Mouse (Mus musculus) right cerebral cortex, postnatal 36 days (tissue): ENCODE measurements around the gene Kdm4b.

Experiments
- DNase-seq, 2 experiments: peaks; one replicate each; pipeline ENCODE4 v3.0.0; 2022; ENCODE audit warnings: low spot score in 2 of 2, mixed read lengths in 1 of 2

Gene Kdm4b

DNA sequence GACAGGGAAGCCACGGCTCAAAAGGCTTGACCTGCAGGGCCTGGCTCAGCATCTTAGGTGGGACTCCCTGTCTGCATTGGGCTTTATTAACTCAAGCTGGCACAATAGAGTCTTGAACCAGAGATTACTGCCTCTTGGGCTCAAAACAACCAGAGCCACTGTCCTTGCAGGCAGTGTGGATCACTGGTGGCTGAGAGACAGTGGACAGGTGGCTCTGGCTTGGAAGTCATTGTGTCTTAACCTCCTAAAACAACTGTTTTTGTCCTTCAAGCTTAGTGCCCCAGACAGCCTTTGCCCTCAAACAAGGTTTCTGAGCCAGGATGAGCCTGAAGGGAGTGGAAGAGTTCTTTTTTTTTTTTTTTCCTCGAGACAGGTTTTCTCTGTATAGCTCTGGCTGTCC is 19.5 kb downstream of the Kdm4b start:
- DNase-seq, result no peak

DNA sequence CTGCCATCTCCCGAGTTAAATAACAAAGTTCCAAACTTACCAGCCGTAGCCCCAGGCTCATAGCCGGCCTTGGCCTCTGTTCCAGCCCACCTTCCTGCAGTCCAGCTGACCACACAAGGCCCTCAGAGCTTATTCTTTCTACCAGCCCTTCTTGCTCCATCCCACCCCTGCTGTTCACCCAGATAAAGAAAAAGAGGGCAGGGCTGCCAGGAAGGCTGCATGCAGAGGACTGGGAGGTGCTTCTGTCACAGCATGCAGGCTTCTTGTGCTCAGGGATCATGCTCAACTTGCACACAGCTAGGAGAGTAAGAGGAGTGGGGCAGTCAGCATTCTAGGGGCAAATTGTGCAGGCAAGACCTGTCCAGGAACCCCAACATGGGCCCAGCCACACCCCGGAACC is 22.3 kb downstream of the Kdm4b start:
- no peak for DNase-seq

DNA sequence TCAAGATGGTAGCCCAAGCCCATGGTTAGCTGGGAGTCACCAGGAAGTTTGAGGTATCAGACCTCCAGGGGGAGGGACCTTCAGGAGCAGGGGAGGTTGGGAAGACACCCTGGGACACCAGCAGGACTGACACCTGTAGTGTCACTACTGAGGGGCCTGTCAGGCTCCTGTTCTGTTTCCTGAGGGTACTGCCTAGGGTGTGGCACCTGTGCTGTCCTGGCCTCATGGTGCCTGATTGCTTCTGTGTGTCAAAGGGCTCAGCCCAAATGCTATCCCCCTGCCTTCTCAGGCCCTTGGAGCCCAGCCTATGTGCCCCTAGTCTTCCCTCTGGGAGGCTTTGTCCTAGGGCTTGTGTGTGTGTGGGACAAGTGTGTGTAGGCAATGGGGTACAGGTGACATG is 22.7 kb downstream of the Kdm4b start:
- DNase-seq, result no peak

DNA sequence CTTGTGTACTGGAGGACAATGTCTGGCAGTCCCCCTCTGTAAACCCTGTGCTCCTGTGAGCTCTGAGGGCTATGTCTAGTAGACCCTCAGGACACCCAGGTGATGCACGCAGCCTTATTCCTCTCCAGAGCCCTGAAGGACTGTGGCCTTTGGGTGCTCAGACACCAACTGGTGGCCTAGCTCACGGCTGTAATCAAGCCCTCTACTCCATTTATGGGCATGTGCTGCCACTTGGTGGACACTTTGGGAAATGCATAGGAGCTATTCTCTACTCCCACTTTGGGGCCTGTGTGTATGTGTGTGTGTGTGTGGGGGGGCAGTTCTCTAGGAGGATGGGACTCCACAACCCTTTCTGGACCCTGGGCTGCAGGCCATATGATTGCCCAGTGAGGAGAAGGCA is 24.8 kb downstream of the Kdm4b start:
- DNase-seq, result no peak

DNA sequence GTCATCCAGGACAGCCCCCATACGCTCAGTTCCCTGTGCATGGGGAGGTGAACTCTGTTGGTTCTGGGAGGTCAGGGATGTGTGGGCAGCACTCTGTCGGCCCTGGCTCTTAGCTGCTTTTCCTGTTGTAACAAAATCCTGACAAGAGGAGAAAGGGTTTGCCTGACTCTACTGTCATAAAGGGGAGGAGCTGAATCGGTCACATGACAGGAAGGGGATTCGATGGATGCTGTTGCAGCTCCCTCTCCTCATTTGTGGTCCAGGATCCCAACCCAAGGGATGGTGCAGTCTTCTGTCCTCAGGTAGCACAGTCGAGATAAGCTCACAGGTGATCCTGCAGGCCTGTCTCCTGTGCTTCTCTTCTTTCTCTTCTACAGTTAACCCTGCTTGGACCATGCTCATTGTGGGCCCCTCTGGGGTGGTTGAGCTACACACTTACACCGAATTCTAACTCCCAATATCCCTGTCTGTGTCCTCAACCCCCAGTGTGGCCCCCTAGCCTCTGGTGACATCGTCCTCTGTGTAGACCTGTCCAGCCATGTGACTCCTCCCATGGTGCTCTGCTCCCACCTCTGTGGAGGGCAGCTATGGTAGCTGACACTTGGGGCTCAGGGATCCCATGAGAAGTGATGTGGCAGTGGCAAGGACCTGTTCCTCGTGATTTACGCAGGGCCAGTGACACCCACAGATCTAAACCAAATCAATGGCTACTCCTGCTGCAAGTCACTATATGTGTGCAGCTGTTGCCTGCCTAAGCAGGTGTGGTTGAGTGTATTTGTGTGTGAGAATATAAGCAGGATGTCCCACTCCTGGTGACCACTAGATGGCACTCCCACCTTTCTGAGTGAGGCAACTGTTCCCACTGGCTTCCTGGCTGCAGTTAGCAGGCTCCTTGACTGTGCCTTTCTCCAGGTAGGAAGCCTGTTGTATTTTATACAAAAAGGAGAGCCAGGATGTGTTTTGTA is 31.3 kb downstream of the Kdm4b start:
- peak; percentile 57 to 70 for DNase-seq

DNA sequence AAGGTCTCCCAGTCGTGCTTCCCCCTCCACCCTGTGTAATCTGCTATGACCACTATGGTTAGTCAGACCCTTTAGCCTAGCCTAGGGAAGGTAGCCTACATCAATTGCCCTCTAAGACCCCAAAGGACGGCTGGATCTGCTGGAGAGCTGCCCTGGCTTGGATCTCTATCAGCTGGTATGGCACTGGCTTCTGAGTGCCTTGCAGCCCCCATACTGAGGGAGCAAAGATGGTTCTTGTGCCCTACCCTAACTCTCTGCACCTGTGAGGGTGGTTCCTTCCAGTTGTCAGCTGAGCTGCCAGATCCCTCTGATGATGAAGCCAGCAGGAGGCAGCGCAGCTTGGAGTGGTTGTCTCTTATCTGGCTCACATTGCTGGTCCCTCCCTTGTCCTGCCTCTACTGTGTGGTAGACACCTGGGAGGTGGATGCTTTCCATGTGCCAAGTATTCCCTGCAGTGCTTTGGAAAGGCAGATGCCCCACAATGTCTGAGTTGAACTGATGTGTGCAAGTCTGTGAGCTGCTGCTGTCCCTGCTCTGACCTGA is 33.4 kb downstream of the Kdm4b start:
- DNase-seq, result no peak

DNA sequence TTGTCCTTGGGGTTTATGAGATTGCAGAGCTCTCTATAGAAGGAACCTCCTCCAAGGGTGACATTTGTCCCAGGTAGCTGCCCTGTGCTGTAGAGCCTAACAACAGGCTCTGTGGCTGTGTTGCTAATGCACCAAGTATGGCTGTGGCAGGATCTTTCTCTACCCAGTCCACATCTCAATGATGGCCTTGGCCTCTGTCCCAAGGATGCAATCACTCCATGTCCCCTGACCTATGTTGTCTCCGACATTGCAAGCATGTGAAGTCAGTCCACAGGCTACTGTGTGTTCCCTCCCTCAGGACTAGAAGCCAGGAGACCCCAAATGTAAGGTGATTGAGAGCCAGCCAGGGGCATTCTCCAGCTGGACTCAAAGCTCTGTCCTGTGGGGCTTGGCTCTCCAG is 34.0 kb downstream of the Kdm4b start:
- no peak for DNase-seq

DNA sequence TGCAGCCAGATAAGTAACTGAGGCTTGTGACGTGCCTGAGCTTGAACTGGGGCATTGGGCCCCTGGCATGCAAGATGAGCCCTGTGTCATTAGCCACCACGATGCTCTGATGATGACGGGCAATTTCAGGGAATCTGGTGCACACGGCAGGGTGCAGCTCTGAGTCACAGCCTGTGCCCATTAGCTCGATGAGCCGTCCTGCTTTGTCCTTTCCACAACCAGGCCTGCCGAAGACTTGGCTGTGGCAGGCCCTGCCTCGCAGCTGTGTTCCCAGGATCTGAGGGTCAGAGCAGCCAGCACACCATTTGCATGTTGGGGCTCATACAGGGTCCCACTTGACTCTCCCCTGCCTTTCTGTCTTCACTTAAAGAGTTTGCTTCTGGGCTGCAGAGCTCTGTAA is 34.6 kb downstream of the Kdm4b start:
- no peak for DNase-seq

DNA sequence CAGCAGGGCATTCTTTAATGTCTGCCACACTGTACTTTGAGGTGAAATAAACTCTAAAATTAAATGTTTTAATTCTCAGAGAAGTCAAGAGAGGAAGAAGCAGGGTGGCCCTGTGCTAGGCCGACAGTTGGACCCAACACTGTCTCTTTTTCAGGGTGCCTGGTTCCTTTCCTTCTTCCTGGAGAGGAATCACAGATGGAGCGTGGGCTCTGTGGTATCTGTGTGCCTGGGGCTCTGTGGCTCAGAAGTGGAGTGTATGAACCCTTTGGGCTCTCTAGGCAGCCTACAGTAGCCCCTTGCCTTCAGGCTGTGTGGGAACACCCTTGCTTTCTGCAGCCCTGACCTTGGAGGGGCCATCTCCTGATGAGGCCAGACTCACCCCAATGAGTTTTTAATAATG is 35.7 kb downstream of the Kdm4b start:
- no peak for DNase-seq

DNA sequence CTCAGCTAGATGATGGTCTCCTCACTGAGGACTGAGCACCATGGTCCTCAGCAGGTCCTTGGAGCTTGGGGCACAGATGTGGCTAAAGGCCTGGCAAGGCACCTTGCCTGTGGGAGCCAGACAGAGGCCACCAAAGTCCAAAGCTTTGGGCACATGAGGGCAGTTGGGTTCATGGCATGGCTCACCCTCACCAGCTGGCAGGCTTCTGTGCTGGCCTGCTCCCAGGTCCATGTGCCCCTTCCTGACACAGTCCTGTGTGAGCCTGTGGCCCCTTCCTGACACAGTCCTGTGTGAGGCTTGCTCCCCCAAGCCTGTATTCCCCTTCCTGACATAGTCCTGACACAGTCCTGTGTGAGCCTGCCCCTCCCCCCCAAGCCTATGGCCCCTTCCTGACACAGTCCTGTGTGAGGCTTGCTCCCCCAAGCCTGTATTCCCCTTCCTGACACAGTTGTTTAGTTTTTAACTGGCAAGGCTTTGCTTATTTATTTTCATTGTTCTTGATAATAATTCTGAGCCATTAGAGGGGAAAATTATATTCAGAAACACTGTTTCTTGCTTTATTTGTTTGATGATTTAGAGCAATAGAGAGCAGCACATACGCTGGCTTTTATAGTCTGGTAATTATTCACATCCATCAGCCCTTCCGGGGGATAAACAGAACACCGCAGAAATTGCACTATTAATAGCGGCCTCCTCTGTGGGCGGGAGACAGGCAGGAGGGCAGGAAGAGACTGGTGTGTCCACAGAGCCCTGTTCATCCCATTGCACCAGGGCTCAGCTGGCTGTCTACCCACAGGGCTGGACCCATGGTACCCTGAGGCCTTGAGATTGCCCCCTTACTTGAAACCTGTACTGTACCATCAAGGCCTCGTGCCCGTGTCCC is 40.2 kb downstream of the Kdm4b start:
- no peak for DNase-seq

DNA sequence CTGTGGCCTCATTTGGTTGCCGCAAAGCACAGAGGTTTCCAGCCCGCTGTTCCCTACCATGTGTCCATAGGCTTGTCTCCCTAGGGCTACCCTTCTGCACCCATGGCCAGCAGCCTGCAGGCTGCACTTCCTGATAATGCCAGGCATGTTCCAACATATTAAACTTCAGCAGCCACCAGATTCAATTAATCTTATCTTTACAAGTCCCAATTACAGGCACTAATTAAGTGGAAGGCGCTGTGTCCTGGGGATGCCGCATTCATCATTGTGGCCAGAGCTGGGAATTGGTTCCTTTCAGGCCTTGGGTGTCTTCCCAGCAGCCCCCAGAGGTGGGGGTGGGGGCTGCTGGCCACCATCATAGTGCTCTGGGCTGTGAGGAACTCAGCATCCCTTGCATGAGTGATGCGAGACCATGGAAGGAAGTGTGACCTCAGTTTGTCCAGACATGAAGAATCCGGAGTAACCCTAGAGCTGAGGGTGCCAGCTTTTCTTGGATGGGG is 42.5 kb downstream of the Kdm4b start:
- DNase-seq, result no peak

DNA sequence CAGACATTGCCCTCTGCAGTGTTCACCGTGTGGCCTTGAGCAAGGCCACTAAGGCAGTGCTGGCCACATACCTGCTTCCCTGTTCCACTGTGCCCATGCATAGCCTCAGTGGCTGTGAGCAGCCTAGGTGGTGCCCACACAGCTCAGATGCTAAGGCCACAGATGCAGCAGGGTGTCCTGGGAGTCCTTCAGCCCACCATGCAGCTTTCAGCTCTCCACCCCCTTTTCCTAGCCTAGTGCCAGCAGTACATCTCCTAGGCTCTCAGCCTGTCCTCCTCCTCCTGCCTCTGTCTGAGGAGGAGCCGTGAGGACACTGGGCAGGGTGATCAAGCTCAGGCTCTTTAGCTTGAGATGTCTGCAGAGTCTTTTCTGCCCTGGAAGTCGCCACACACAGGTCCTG is 44.2 kb downstream of the Kdm4b start:
- DNase-seq, result peak in 1 of 2 experiments; percentile 48

DNA sequence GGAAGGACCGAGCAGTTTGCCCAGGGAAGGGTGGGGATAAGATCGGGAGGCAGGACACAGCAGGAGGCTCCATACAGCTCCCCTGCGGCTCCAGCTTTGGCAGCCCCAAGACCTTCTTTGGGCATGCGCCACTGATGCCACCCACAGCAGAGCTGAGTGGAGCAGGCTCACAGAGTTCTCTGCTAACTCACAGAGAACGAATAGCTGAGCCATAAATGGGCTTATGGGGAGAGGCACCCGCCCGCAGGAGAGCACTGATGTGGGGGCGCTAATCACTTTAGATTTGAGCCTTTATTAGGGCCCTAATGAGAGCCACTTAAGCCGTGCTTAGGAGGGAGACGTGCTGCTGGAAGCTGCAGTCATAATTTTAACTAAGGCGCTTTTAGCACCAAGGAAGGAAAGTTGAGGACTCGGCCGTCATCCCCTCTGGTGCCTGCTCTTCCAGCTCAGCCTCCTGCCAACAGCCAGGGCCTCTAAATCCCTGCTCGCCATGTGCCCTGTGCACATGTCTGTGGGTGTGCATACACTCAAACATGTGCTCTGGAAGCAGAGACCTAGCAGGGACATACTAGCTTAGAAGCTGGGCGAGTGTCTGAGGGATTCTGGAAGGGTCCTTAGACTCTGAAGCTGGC is 45.3 kb downstream of the Kdm4b start:
- DNase-seq, result peak; percentile 75 to 87

DNA sequence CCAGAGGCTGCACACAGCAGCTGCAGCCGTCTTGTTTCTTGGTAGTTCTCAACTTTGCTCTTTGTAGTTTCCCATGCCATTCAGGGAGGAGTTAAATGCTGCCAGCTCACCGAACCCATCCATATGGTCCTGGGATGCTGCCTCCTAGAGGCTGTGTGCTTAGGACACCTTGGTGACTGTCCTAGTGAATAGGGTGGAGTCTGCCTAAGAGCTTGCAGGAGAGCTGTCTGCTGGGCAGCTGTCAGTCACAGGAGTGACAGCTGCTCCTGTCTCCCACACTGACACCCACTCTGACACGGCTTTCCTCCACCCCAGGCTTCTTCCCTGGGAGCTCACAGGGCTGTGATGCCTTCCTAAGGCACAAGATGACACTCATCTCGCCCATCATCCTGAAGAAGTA is 46.2 kb downstream of the Kdm4b start:
- DNase-seq, result no peak

DNA sequence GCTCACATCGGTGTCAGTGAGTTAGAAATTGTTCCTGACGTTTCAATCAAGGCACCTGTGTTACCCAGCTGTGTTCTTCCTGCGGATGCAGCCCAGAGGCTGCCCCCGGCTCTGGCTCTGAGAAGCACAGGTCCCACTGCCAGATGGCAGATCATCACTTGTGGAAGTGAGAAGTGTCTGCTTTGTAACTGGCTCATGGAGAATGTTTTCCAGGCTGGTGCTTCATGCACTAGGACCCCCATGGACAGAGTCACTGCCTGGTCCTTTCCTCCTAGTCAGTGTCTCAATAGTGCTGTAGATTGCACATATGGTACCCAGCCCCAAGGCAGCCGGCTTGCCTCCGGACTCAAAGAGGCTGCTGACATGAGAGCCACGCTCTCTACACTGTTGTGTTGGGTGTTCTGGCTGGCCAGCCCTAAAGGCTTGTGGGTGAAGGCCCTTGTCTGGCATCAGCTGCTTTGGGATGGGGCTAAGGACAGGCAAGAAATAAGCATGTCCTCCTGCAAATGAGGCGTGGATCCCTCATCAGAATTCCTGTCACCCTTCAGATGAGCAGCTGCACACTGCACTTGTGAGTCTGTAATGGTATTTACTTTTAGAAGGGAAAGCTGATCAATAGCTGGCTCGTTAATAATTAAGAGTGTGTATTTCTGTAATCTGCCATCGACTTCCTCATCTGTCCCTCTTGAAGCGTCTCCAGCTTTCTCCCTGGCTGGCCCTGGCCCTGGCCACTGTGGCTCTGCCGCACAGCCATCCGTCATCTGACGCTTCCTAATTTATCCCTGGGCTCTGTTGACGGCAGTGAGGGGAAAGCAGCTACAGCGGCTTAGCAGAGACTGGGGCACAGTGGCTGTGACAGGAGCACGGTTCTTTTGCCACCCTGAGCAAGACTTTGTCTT is 47.5 kb downstream of the Kdm4b start:
- DNase-seq, result no peak

DNA sequence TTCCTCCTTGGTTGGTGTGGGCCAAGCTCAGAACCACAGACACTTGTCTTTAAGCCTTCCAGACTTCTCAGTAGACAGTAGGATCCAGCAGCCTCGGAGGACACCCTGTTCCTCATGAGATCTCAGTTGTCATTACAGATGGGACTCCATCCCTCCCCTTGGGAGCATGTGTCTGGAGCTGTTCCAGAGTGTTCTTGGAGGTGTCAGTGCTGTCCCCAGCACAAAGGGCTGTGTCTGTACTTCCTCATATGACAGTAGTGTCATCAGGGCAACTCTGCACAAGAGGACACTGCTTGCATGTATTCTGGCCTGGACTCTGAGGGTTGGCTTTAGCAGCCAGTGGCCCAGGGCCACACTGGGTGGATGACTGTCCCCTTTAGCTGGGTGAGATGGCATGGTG is 49.0 kb downstream of the Kdm4b start:
- DNase-seq, result no peak

DNA sequence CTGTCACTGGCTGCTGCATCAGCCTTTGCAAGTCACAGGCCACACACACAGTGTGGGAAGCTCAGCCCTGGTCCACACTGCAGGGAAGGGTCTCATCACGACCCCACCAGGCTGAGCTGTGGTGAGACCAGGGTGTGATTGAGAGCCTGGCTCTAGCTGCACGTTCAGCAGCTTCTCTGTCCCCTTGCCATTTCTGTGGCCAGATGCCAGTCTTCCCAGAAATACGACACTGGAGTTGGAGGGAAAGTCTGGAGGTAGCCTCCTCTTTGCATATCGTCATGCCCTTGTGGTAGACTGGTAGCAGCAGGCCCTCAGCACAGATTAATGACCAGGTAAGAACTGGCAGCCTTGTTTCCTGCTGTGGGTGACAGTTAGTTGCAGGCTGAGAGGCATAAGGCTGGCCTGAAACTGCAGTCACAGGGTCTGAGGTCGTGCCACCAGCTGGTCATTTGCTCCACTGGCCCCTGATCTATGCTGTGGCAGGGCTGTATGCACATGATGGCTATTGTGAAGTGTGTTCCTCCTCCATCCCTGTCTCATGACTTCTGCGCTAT is 53.5 kb downstream of the Kdm4b start:
- no peak for DNase-seq

DNA sequence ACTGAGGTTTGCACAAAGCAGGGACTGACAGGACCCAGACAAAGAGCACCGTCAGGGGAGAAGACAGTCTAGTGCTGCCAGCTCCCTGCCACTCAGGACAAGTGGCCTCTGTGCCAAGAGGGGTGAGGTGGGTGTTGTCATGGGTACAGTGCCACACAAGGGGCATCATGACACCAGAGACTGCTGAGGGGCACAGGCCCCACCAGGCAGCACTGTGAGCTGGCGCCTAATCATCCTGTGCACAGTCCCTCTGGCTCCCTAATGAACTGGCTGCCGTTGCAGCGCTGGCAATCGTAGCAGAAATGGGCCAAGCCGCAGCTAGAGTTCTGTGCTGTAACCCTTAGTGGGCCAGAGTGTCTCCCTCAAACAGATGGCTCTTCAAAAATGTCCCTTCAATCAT is 54.4 kb downstream of the Kdm4b start:
- no peak for DNase-seq

DNA sequence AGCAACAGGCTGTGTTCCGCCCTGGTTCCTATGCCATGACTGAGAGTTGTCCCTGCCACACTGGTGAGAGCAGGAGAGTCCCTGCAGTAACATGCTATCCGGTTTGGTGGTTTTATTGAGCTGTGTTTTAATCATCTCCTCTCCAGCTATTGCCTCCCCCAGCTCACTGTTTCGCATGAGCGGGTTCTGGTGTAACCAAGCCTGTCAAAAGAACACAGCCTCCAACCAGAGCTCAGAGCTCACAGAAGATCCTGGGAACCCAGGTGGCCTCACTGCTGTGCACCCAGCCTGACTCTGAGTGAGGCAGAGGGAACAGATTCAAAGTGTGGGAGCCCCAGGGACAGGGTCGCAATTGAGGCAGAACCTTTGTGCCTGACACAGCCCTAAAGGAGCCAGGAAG is 55.3 kb downstream of the Kdm4b start:
- DNase-seq, result no peak

DNA sequence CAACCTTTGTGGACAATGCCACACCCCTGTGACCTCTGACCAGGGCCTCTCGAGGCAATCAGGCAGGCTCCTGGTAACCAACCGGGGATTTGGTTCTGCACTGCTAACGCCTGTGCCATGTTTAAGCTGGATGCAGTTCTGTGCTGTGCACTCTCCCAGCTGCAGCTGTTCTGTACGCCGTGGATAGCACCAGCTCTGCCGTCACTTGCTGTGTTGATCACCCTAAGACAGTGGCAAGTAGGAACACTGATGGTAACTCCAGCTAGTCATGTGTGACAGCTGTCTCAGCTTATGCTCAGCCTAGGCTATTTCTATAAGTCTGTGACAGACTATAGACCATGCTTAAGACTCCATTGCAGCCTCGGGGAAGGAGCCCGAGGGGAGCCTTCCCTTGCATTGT is 57.1 kb downstream of the Kdm4b start:
- DNase-seq, result no peak
